Mouse (Mus musculus) cortical plate, adult 2 months (tissue): Measurements from ENCODE around the gene Rell1. TPM values are rescaled to one million over a fixed set of nuclear protein-coding genes. Genes with fewer than 3 reads are reported as not detected.

ENCODE experiments used
- H3K27ac ChIP-seq: fragments of 200-500 bp; 2 replicates; pipeline ENCODE4 v1.5.1; 2012; ENCODE audit warnings: low read length, control low read depth, inconsistent platforms; ENCODE audit not compliant: insufficient read depth
- H3K4me1 ChIP-seq: fragments of 200-500 bp; 2 replicates; pipeline ENCODE4 v1.6.1; 2011; ENCODE audit warnings: low read length; ENCODE audit not compliant: control insufficient read depth, insufficient read depth
- H3K4me3 ChIP-seq: fragments of 200-500 bp; 2 replicates; pipeline ENCODE4 v1.5.1; 2011; ENCODE audit warnings: mild to moderate bottlenecking, low read length, control low read depth; ENCODE audit not compliant: insufficient read depth
- CTCF ChIP-seq: fragments of 200-500 bp; IDR thresholded peaks from 2 replicates; pipeline ENCODE4 v1.5.1; 2011; ENCODE audit warnings: mild to moderate bottlenecking, control low read depth, low read length; ENCODE audit not compliant: insufficient read depth; ENCODE audit errors: extremely low read depth
- POLR2A ChIP-seq: fragments of 200-500 bp; IDR thresholded peaks from 2 replicates; pipeline ENCODE4 v1.6.1; 2011; ENCODE audit warnings: mild to moderate bottlenecking, low read length, control low read depth; ENCODE audit not compliant: insufficient read depth; ENCODE audit errors: extremely low read depth
- polyA plus RNA-seq: library from polyadenylated mRNA; depleted of rRNA; stranded (reverse); fragments of >200 nt; gene quantifications from 2 replicates; pipeline ENCODE4 v1.2.3, GENCODE M21; 2012; rRNA removed

The Rell1 gene
- polyA plus RNA-seq, 1 experiment = 14.9 TPM

- no peak overlapping the region for H3K27ac ChIP-seq
- no peak overlapping the region for H3K4me3 ChIP-seq
- no peak for TF ChIP-seq CTCF
- no peak for TF ChIP-seq POLR2A
- H3K4me1 ChIP-seq = no peaks in the 10 kb centered on the region
Measured at GRCm38 (mm10) chr5:63876081-63876480, 92.6 kb downstream of the Rell1 start.

GRCm38 (mm10) chr5:63874880-63875279 is 93.8 kb downstream of the Rell1 start:
- no peak overlapping the region for H3K27ac ChIP-seq
- no peak overlapping the region for H3K4me3 ChIP-seq
- no peak for TF ChIP-seq CTCF
- TF ChIP-seq POLR2A = no peak
- H3K4me1 ChIP-seq = no peaks in the 10 kb centered on the region

- TF ChIP-seq CTCF = no peak
- no peak for TF ChIP-seq POLR2A
- Histone ChIP-seq H3K27ac (no peak overlapping the region), H3K4me1 (no peaks in the 10 kb centered on the region), H3K4me3 (no peak overlapping the region)
Measured at GRCm38 (mm10) chr5:63872176-63872932, 96.3 kb downstream of the Rell1 start.

- no peak overlapping the region for H3K27ac ChIP-seq
- no peaks in the 10 kb centered on the region for H3K4me1 ChIP-seq
- no peak overlapping the region for H3K4me3 ChIP-seq
- TF ChIP-seq POLR2A (no peak), CTCF (no peak)
Measured at GRCm38 (mm10) chr5:63867421-63867820, 101.3 kb downstream of the Rell1 start.

- no peaks in the 10 kb centered on the region for H3K4me1 ChIP-seq
- no peak overlapping the region for H3K4me3 ChIP-seq
- H3K27ac ChIP-seq = no peak overlapping the region
- TF ChIP-seq POLR2A (no peak), CTCF (no peak)
Measured at GRCm38 (mm10) chr5:63858901-63859300, 109.8 kb downstream of the Rell1 start.

Other genes with a start within 250 kb of the Rell1 start
- gene 0610040J01Rik, start 156.5 kb downstream of the Rell1 start, polyA plus RNA-seq = 7.0 and 7.1 TPM in 2 replicates
- 10.7 and 11.4 TPM in 2 replicates for gene Pgm2, start 124.1 kb upstream of the Rell1 start, polyA plus RNA-seq
- gene Tbc1d1, start 187.4 kb upstream of the Rell1 start, polyA plus RNA-seq = 13.8 and 16.8 TPM in 2 replicates